Mouse (Mus musculus): ENCODE results near the gene Slc6a6. TPM values are rescaled to one million over a fixed set of nuclear protein-coding genes. Genes with fewer than 3 reads are reported as not detected.

The Slc6a6 gene
- total and polyA plus RNA-seq, 2 experiments from 2014 or later: 95.3 to 116 TPM

DNA sequence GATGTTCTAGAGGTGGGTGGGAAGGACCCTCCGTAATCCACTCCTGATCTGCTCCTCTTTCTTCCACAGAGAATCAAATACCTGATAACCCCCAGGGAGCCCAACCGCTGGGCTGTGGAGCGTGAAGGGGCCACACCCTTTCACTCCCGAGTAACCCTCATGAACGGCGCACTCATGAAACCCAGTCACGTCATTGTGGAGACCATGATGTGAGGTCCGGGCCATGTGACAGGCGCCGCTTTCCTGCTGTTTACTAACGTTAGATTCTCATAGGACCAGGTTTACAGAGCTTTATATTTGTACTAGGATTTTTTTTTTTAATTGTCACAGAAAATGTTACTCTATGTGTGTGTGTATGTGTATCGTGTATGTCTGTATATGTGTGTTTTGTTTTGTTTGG, 71.0 kb downstream of the Slc6a6 start:
- Histone ChIP-seq H3K36me3 (replicated peaks; ENCODE audit: control insufficient read depth, insufficient read depth, low read length) (peaks cover 65% of the 10 kb centered on the region), H3K4me3 (ENCODE audit: low read depth, low read length) (no peak overlapping the region)
- WGBS: 84% methylated on average over 12 of the region's 12 CpGs

DNA sequence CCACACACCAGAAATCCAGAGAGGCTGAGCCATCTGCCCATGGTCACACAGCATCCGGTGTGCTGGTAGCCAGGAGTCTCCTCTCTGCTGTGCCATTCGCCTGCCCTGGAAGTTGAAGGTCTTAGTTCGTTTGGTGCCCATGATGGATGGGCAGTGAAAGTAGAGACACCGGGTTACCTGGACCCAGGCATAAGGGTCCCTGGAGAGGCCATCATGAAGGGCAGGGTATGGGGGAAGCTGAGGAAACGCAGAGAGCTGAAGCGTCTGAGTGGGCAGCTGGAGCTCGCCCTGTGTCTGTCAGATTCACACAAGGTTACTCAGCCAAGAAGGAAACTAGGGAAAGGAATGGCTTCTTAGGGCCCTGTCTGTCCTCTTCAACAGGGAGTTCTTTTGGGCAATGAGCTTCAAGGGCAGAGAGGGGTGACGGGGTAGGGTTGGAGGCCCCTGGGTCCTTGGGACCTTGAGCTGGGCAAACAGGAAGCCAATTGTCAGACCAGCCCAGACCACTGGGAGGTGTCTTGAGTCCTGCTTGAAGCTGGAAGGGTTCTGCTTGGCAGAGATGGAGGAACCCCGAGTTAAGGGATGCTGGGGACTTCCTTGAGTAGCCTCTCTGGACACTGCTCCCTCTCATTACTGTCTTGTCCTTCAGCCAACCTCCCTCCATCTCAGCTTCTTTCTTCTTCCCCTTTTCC, 78.3 kb downstream of the Slc6a6 start:
- TF ChIP-seq EP300 (IDR thresholded peaks at IDR 0.05; ENCODE audit: low read depth) (no peak), CTCF (IDR thresholded peaks at IDR 0.05; ENCODE audit: low read depth) (peak; percentile 10)
- Histone ChIP-seq H3K9ac (replicated peaks; ENCODE audit: low read depth, low read length) (no peak overlapping the region), H3K4me1 (ENCODE audit: control insufficient read depth, insufficient read depth) (no peaks in the 10 kb centered on the region), H3K4me2 (ENCODE audit: low read depth, low read length) (no peak overlapping the region), H3K4me3 (ENCODE audit: low read depth, low read length) (no peak overlapping the region), H3K27me3 (ENCODE audit: control insufficient read depth, insufficient read depth, low read length) (no peaks in the 10 kb centered on the region), H3K27ac (ENCODE audit: low read depth) (no peak overlapping the region), H3K36me3 (replicated peaks; ENCODE audit: control insufficient read depth, insufficient read depth, low read length) (peaks cover 50% of the 10 kb centered on the region), H3K9me3 (replicated peaks; ENCODE audit: control insufficient read depth, low read length) (no peaks in the 10 kb centered on the region)
- ATAC-seq (ENCODE audit: insufficient read depth, low read depth) (peak; percentile 22; the same call in 1 of the 2 replicates), DNase-seq (ENCODE audit: low spot score) (no peak)
- WGBS: 77% methylated on average over 9 of the region's 9 CpGs

More for the DNA sequence above, 71.0 kb downstream of the Slc6a6 start:
- DNase-seq (ENCODE audit: low spot score) (no peak), ATAC-seq (ENCODE audit: insufficient read depth, low read depth) (no peak)
- Histone ChIP-seq H3K4me1 (ENCODE audit: control insufficient read depth, insufficient read depth) (no peaks in the 10 kb centered on the region), H3K27me3 (ENCODE audit: control insufficient read depth, insufficient read depth, low read length) (no peaks in the 10 kb centered on the region), H3K9me3 (replicated peaks; ENCODE audit: control insufficient read depth, low read length) (no peaks in the 10 kb centered on the region), H3K9ac (replicated peaks; ENCODE audit: low read depth, low read length) (no peak overlapping the region), H3K4me2 (ENCODE audit: low read depth, low read length) (no peak overlapping the region), H3K27ac (ENCODE audit: low read depth) (no peak overlapping the region)
- TF ChIP-seq EP300 (IDR thresholded peaks at IDR 0.05; ENCODE audit: low read depth) (no peak), CTCF (IDR thresholded peaks at IDR 0.05; ENCODE audit: low read depth) (no peak)

DNA sequence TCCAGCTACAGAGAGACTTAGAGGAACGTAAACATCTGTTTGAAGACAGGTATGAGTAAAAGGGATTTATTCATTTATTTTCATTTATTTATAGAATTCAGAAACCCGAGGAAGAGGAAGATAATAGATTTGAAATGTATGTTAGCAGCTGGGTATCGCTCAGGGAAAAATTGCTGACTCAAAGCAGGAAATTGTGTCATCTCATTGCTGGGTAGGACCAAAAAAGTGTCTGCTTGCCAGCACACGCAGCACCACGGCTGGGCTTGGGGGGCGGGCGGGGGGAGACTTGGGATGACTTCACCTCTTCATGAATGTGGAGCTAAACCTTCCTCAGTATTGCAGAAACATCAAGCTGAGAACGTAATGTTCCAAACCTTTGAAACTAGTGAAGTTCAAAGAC, 83.7 kb downstream of the Slc6a6 start:
- no peak overlapping the region for H3K9ac ChIP-seq (replicated peaks; ENCODE audit: low read depth, low read length)
- no peaks in the 10 kb centered on the region for H3K4me1 ChIP-seq (ENCODE audit: control insufficient read depth, insufficient read depth)
- peaks cover 23% of the 10 kb centered on the region for H3K36me3 ChIP-seq (replicated peaks; ENCODE audit: control insufficient read depth, insufficient read depth, low read length)
- ATAC-seq (ENCODE audit: insufficient read depth, low read depth) (no peak), DNase-seq (ENCODE audit: low spot score) (no peak)
- no peaks in the 10 kb centered on the region for H3K27me3 ChIP-seq (ENCODE audit: control insufficient read depth, insufficient read depth, low read length)
- H3K9me3 ChIP-seq (replicated peaks; ENCODE audit: control insufficient read depth, low read length): peaks cover 4% of the 10 kb centered on the region
- 65% methylated on average over 8 of the region's 8 CpGs for WGBS
- H3K27ac ChIP-seq (ENCODE audit: low read depth): no peak overlapping the region
- H3K4me3 ChIP-seq (ENCODE audit: low read depth, low read length): no peak overlapping the region
- H3K4me2 ChIP-seq (ENCODE audit: low read depth, low read length): no peak overlapping the region
- no peak for TF ChIP-seq EP300 (IDR thresholded peaks at IDR 0.05; ENCODE audit: low read depth)

DNA sequence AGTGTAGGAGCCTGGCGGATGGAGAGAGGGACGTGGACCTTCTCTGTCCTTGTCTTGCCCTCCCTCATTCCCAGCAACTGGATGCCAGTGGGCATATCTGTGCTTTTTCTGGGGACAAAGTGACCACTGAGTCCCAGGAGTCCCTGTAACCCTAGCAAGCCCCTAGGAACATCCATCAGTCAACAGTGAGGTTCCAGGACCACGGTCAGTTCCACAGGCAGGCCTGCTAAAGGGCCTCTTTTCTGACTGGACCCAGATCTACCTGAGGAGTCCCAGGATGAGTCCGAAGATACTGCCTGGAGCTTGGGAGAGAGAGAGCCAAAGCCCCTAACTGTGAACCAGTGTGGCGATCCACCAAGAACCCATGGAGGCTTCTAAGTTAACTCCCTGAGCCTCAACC, 90.1 kb downstream of the Slc6a6 start:
- Histone ChIP-seq H3K27ac (ENCODE audit: low read depth) (no peak overlapping the region), H3K9me3 (replicated peaks; ENCODE audit: control insufficient read depth, low read length) (peaks cover 4% of the 10 kb centered on the region), H3K36me3 (replicated peaks; ENCODE audit: control insufficient read depth, insufficient read depth, low read length) (peaks cover 46% of the 10 kb centered on the region), H3K4me3 (ENCODE audit: low read depth, low read length) (no peak overlapping the region), H3K9ac (replicated peaks; ENCODE audit: low read depth, low read length) (no peak overlapping the region), H3K4me1 (ENCODE audit: control insufficient read depth, insufficient read depth) (no peaks in the 10 kb centered on the region), H3K27me3 (ENCODE audit: control insufficient read depth, insufficient read depth, low read length) (no peaks in the 10 kb centered on the region), H3K4me2 (ENCODE audit: low read depth, low read length) (no peak overlapping the region)
- DNase-seq (ENCODE audit: low spot score) (no peak), ATAC-seq (ENCODE audit: insufficient read depth, low read depth) (no peak)
- TF ChIP-seq EP300 (IDR thresholded peaks at IDR 0.05; ENCODE audit: low read depth): no peak
- no peak for TF ChIP-seq CTCF (IDR thresholded peaks at IDR 0.05; ENCODE audit: low read depth)
- WGBS: 72% methylated on average over 5 of the region's 5 CpGs

DNA sequence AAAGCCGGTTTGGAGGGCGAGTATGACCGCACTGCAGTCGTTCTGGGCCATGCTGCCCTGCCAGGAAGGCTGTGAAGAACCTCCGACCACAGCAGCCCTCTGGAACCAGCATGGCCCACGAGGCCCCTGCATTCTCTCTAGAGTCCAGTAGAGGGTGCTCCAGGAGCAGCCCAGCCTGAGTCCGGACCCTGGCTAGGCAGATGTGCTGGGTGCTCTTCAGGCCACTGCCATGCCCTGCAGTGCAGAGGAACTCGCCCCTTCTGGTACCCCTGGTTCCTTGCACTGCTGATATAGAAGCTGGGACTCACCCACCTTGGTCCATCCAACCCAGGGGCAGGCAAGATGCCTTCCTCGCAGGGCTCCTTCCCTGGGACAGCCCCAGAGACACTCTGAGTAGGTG, 92.7 kb downstream of the Slc6a6 start:
- DNase-seq (ENCODE audit: low spot score) (peak; percentile 61), ATAC-seq (ENCODE audit: insufficient read depth, low read depth) (peak; percentile 79)
- TF ChIP-seq CTCF (IDR thresholded peaks at IDR 0.05; ENCODE audit: low read depth) (peak; percentile 95), EP300 (IDR thresholded peaks at IDR 0.05; ENCODE audit: low read depth) (no peak)
- no peak overlapping the region for H3K9ac ChIP-seq (replicated peaks; ENCODE audit: low read depth, low read length)
- H3K27me3 ChIP-seq (ENCODE audit: control insufficient read depth, insufficient read depth, low read length): no peaks in the 10 kb centered on the region
- WGBS: 11% methylated on average over 9 of the region's 9 CpGs
- H3K9me3 ChIP-seq (replicated peaks; ENCODE audit: control insufficient read depth, low read length): no peaks in the 10 kb centered on the region
- no peak overlapping the region for H3K27ac ChIP-seq (ENCODE audit: low read depth)
- no peaks in the 10 kb centered on the region for H3K4me1 ChIP-seq (ENCODE audit: control insufficient read depth, insufficient read depth)
- no peak overlapping the region for H3K4me3 ChIP-seq (ENCODE audit: low read depth, low read length)
- no peak overlapping the region for H3K4me2 ChIP-seq (ENCODE audit: low read depth, low read length)
- peaks cover 70% of the 10 kb centered on the region for H3K36me3 ChIP-seq (replicated peaks; ENCODE audit: control insufficient read depth, insufficient read depth, low read length)

DNA sequence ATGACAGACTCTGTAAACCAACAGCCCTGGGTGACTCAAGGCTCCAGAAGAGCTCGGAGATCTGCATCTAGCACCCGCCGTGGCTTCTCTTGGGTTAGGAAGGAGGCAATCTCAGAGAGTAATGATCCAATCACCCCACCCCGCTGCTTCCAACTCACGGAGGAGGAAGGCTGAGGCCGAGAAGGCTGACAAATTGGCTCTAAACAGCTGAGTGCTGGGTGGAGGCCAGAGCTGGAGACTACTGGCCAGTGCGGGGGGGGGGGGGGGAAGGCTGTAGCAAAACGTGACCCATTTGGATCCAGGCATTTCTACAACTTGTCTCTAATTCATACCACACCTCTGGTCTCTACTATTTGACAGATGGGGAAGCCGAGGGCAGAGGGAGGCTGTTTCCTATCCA, 95.4 kb downstream of the Slc6a6 start:
- Histone ChIP-seq H3K4me3 (ENCODE audit: low read depth, low read length) (no peak overlapping the region), H3K9me3 (replicated peaks; ENCODE audit: control insufficient read depth, low read length) (no peaks in the 10 kb centered on the region), H3K36me3 (replicated peaks; ENCODE audit: control insufficient read depth, insufficient read depth, low read length) (peaks cover 71% of the 10 kb centered on the region), H3K27ac (ENCODE audit: low read depth) (no peak overlapping the region), H3K9ac (replicated peaks; ENCODE audit: low read depth, low read length) (no peak overlapping the region), H3K27me3 (ENCODE audit: control insufficient read depth, insufficient read depth, low read length) (no peaks in the 10 kb centered on the region), H3K4me2 (ENCODE audit: low read depth, low read length) (no peak overlapping the region), H3K4me1 (ENCODE audit: control insufficient read depth, insufficient read depth) (no peaks in the 10 kb centered on the region)
- no peak for ATAC-seq (ENCODE audit: insufficient read depth, low read depth)
- TF ChIP-seq EP300 (IDR thresholded peaks at IDR 0.05; ENCODE audit: low read depth) (no peak), CTCF (IDR thresholded peaks at IDR 0.05; ENCODE audit: low read depth) (no peak)
- no peak for DNase-seq (ENCODE audit: low spot score)
- 54% methylated on average over 8 of the region's 9 CpGs for WGBS

All from heart, postnatal 0 days (tissue).